Mouse (Mus musculus) MEL (cell line): ENCODE results near the gene Ddx24. TPM values are rescaled to one million over a fixed set of nuclear protein-coding genes. Genes with fewer than 3 reads are reported as not detected.
A peak's percentile ranks its signal among the peaks of the same experiment; 100 is the strongest.

ENCODE experiments used
- DNase-seq: peaks from one replicate; pipeline ENCODE4 v3.0.0; 2011; ENCODE audit warnings: low read depth, low spot score
- H3K27ac ChIP-seq: 2 replicates; pipeline ENCODE4 v1.5.1; 2012; ENCODE audit warnings: low read depth, mild to moderate bottlenecking, control low read depth, low read length, moderate library complexity; ENCODE audit not compliant: control insufficient read depth
- H3K27me3 ChIP-seq, 2 experiments: fragments of 150-350 bp in 1 of 2; sonication (generic) in 1 of 2; 2 replicates each; pipeline ENCODE4 v1.6.1; 2012; ENCODE audit warnings: low read length in 2 of 2, mild to moderate bottlenecking in 2 of 2, improper control_type of control experiment in 1 of 2, moderate library complexity in 1 of 2; ENCODE audit not compliant: insufficient read depth in 2 of 2, control insufficient read depth in 1 of 2
- H3K36me3 ChIP-seq, 2 experiments: 2 replicates each; pipeline ENCODE4 v1.6.1; 2012 to 2014; ENCODE audit warnings: low read length in 2 of 2, improper control_type of control experiment in 1 of 2, inconsistent platforms in 1 of 2, mild to moderate bottlenecking in 1 of 2; ENCODE audit not compliant: insufficient read depth in 2 of 2, control insufficient read depth in 1 of 2
- H3K4me1 ChIP-seq, 2 experiments: fragments of 150-350 bp in 1 of 2; sonication (generic) in 1 of 2; 2 replicates each; pipeline ENCODE4 v1.6.1; 2012; ENCODE audit warnings: low read length in 2 of 2, improper control_type of control experiment in 1 of 2, mild to moderate bottlenecking in 1 of 2; ENCODE audit not compliant: insufficient read depth in 2 of 2, control insufficient read depth in 1 of 2
- H3K4me3 ChIP-seq, 2 experiments: fragments of 150-350 bp in 1 of 2; sonication (generic) in 1 of 2; 2 replicates each; pipeline ENCODE4 v1.5.1; 2012; ENCODE audit warnings: low read depth in 2 of 2, low read length in 2 of 2, mild to moderate bottlenecking in 2 of 2, moderate library complexity in 2 of 2, control low read depth in 1 of 2, improper control_type of control experiment in 1 of 2; ENCODE audit not compliant: control insufficient read depth in 1 of 2, insufficient read depth in 1 of 2
- H3K79me2 ChIP-seq: 2 replicates; pipeline ENCODE4 v1.6.1; 2012; ENCODE audit warnings: mild to moderate bottlenecking, low read length, moderate library complexity; ENCODE audit not compliant: control insufficient read depth, poor library complexity, insufficient read depth
- H3K9ac ChIP-seq: 2 replicates; pipeline ENCODE4 v1.6.1; 2012; ENCODE audit warnings: low read depth, mild to moderate bottlenecking, control low read depth, low read length, moderate library complexity; ENCODE audit not compliant: control insufficient read depth, poor library complexity, severe bottlenecking
- H3K9me3 ChIP-seq: fragments of 150-350 bp; sonication (generic); replicated peaks from 2 replicates; pipeline ENCODE4 v1.6.1; 2012; ENCODE audit warnings: mild to moderate bottlenecking, low read length, improper control_type of control experiment, moderate library complexity; ENCODE audit not compliant: insufficient read depth
- BHLHE40 ChIP-seq: IDR thresholded peaks from 2 replicates; pipeline ENCODE4 v1.6.1; 2012; ENCODE audit warnings: low read depth, mild to moderate bottlenecking, inconsistent platforms, low read length, improper control_type of control experiment, borderline replicate concordance
- CHD2 ChIP-seq: IDR thresholded peaks from 2 replicates; pipeline ENCODE4 v1.6.1; 2011; ENCODE audit warnings: low read length, improper control_type of control experiment
- CTCF ChIP-seq, 3 experiments: IDR thresholded peaks in 2 of 3; conservative IDR thresholded peaks in 1 of 3; 2 replicates each; pipeline ENCODE4 v1.5.1; 2011 to 2012; ENCODE audit warnings: low read length in 3 of 3, low read depth in 2 of 3, mild to moderate bottlenecking in 2 of 3, improper control_type of control experiment in 1 of 3, inconsistent platforms in 1 of 3, mixed read lengths in 1 of 3, moderate library complexity in 1 of 3; ENCODE audit not compliant: control insufficient read depth in 1 of 3, insufficient read depth in 1 of 3, poor library complexity in 1 of 3, severe bottlenecking in 1 of 3
- GABPA ChIP-seq: IDR thresholded peaks from 2 replicates; pipeline ENCODE4 v1.6.1; 2012; ENCODE audit warnings: low read depth, mild to moderate bottlenecking, inconsistent platforms, low read length, improper control_type of control experiment, moderate library complexity
- HCFC1 ChIP-seq: IDR thresholded peaks from 2 replicates; pipeline ENCODE4 v1.6.1; 2012; ENCODE audit warnings: low read depth, mild to moderate bottlenecking, inconsistent platforms, low read length, improper control_type of control experiment, moderate library complexity
- KAT2A ChIP-seq: conservative IDR thresholded peaks from 2 replicates; pipeline ENCODE4 v1.6.1; 2012; ENCODE audit warnings: low read depth, low read length, improper control_type of control experiment, inconsistent platforms
- MAZ ChIP-seq: IDR thresholded peaks from 2 replicates; pipeline ENCODE4 v1.6.1; 2012; ENCODE audit warnings: low read depth, mild to moderate bottlenecking, inconsistent platforms, low read length, improper control_type of control experiment
- MYC ChIP-seq: IDR thresholded peaks from 2 replicates; pipeline ENCODE4 v1.6.1; 2011; ENCODE audit warnings: low read depth, mild to moderate bottlenecking, low read length, improper control_type of control experiment, moderate library complexity
- NELFE ChIP-seq: IDR thresholded peaks from 2 replicates; pipeline ENCODE4 v1.6.1; 2011; ENCODE audit warnings: low read depth, low read length, improper control_type of control experiment
- POLR2A ChIP-seq, 2 experiments: IDR thresholded peaks; 2 replicates each; pipeline ENCODE4 v1.6.1; 2011 to 2012; ENCODE audit warnings: low read length in 2 of 2, mild to moderate bottlenecking in 2 of 2, control low read depth in 1 of 2, improper control_type of control experiment in 1 of 2, low read depth in 1 of 2, moderate library complexity in 1 of 2; ENCODE audit not compliant: control insufficient read depth in 1 of 2, insufficient read depth in 1 of 2, poor library complexity in 1 of 2
- POLR2AphosphoS2 ChIP-seq: IDR thresholded peaks from 2 replicates; pipeline ENCODE4 v1.6.1; 2011; ENCODE audit warnings: low read length, improper control_type of control experiment
- POLR2AphosphoS5 ChIP-seq: IDR thresholded peaks from 2 replicates; pipeline ENCODE4 v1.6.1; 2012; ENCODE audit warnings: low read depth, borderline replicate concordance, mild to moderate bottlenecking, inconsistent platforms, low read length, moderate library complexity, mixed read lengths
- RAD21 ChIP-seq: IDR thresholded peaks from 2 replicates; pipeline ENCODE4 v1.6.1; 2011; ENCODE audit warnings: mild to moderate bottlenecking, low read depth, low read length, improper control_type of control experiment
- RCOR1 ChIP-seq: IDR thresholded peaks from 2 replicates; pipeline ENCODE4 v1.6.1; 2012; ENCODE audit warnings: low read depth, mild to moderate bottlenecking, inconsistent platforms, low read length, improper control_type of control experiment
- SIN3A ChIP-seq: IDR thresholded peaks from 2 replicates; pipeline ENCODE4 v1.6.1; 2012; ENCODE audit warnings: low read length, improper control_type of control experiment, inconsistent platforms
- SMC3 ChIP-seq: IDR thresholded peaks from 2 replicates; pipeline ENCODE4 v1.6.1; 2011; ENCODE audit warnings: low read depth, low read length, improper control_type of control experiment
- TAL1 ChIP-seq: IDR thresholded peaks from 2 replicates; pipeline ENCODE4 v1.6.1; 2012; ENCODE audit warnings: mild to moderate bottlenecking, inconsistent platforms, low read length, moderate library complexity, mixed read lengths
- TBP ChIP-seq: IDR thresholded peaks from 2 replicates; pipeline ENCODE4 v1.8.0; 2011; ENCODE audit warnings: low read depth, low read length, improper control_type of control experiment
- USF2 ChIP-seq, 2 experiments: IDR thresholded peaks; 2 replicates each; pipeline ENCODE4 v1.6.1; 2011 to 2012; ENCODE audit warnings: improper control_type of control experiment in 2 of 2, low read length in 2 of 2, borderline replicate concordance in 1 of 2, inconsistent platforms in 1 of 2, low read depth in 1 of 2, mild to moderate bottlenecking in 1 of 2; ENCODE audit not compliant: insufficient read depth in 1 of 2
- ZC3H11A ChIP-seq: IDR thresholded peaks from 2 replicates; pipeline ENCODE4 v1.6.1; 2012; ENCODE audit warnings: low read depth, mild to moderate bottlenecking, inconsistent platforms, low read length, improper control_type of control experiment
- ZKSCAN1 ChIP-seq: IDR thresholded peaks from 2 replicates; pipeline ENCODE4 v1.6.1; 2012; ENCODE audit warnings: low read depth, mild to moderate bottlenecking, inconsistent platforms, low read length, improper control_type of control experiment, moderate library complexity
- polyA plus RNA-seq, 2 experiments: library from polyadenylated mRNA; stranded (reverse) in 1 of 2; unstranded in 1 of 2; fragments of >175 nt in 1 of 2; fragments of >200 nt in 1 of 2; gene quantifications; 2 replicates each; pipeline versions ENCODE4 v1.2.1 to v1.2.4; 2012; ENCODE audit warnings: low replicate concordance in 2 of 2, low read depth in 1 of 2; ENCODE audit not compliant: insufficient read length in 2 of 2, insufficient read depth in 1 of 2, missing spikeins in 1 of 2
- total RNA-seq: library from RNA; depleted of rRNA; stranded (reverse); fragments of 300-350 nt; gene quantifications from 2 replicates; pipeline ENCODE4 v1.2.3, GENCODE M21; 2012

Gene Ddx24
- total and polyA plus RNA-seq, 3 experiments = 113 to 876 (median 124) TPM

DNA sequence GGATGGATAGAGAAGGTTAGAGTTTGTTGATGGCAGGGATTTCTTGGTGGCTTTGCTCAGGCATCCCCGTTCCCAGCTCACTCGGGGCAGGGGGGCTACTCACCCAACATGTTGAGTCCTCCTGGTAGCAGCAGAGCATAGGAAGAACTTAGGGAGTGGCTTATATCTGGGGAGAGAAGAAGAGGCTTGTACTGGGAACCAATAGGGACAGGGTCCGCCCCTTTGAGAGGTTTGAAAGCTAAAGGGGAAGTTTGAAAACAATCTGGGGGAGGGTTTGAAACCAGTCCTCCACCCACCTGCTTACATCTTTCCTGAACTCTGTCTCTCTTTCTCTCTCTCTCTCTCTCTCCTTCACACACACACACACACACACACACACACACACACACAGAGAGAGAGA, 17.9 kb upstream of the Ddx24 start, which contains the start of gene Ifi27l2a:
Gene Ifi27l2a, minus strand, starts transcription at position 157 of the 400 bp plus-strand sequence.
- H3K27me3 ChIP-seq = no peaks in the 10 kb centered on the region; a peak in 1 of 4 replicates
- no peaks in the 10 kb centered on the region for H3K36me3 ChIP-seq
- H3K9me3 ChIP-seq = no peaks in the 10 kb centered on the region
- TF ChIP-seq KAT2A (no peak), USF2 (IDR thresholded peaks at IDR 0.05; ENCODE audit: borderline replicate concordance in 1 of 2, insufficient read depth in 1 of 2, low read depth in 1 of 2, low read length in 2 of 2) (no peak), POLR2AphosphoS2 (no peak), TBP (peak; percentile 64), MYC (no peak), SMC3 (no peak), RCOR1 (0 out of 2 replicates have a peak, but pooled peaks have one; percentile 26), POLR2A (IDR thresholded peaks at IDR 0.05; ENCODE audit: control insufficient read depth in 1 of 2, insufficient read depth in 1 of 2, low read depth in 1 of 2, low read length in 2 of 2, poor library complexity in 1 of 2) (no peak), ZKSCAN1 (no peak), POLR2AphosphoS5 (no peak), CHD2 (no peak), HCFC1 (no peak), SIN3A (0 out of 2 replicates have a peak, but pooled peaks have one; percentile 21)
- H3K27ac ChIP-seq = no peak within 1 kb of the TSS
- no peaks in the 10 kb centered on the region for H3K79me2 ChIP-seq
- DNase-seq = peak; percentile 82
- H3K4me3 ChIP-seq = 0 out of 4 replicates have a peak within 1 kb of the TSS, but pooled peaks of 1 of the 2 experiments have one; percentile 21
- no peak within 1 kb of the TSS for H3K9ac ChIP-seq
- peaks cover 0 to 4% of the 10 kb centered on the region in 2 experiments; a peak in 2 of 4 replicates for H3K4me1 ChIP-seq

DNA sequence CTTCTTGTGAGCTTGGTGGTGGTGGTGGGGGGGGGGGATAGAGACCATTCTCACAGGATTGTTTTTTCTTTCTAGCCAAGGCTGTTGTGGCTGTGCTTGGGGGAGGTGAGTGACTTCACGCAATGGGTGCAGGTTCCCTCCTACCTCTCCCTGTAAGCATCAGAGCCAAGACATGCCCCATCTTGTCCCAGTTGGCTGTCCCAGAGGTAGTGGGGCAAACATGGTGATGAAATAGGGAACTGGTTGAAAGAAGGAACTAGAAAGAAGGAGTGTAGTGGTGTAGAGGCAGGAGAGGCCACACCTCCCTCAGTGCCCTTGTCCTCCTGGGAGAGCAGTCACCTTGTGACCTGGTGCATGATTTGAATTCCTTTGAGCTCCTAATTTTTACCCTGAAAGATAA, 12.0 kb upstream of the Ddx24 start:
- TF ChIP-seq ZKSCAN1 (no peak), CTCF (IDR thresholded peaks at IDR 0.05 in 2 of 3, conservative IDR thresholded peaks at IDR 0.05 in 1 of 3; ENCODE audit: control insufficient read depth in 1 of 3, insufficient read depth in 1 of 3, low read depth in 2 of 3, low read length in 3 of 3, poor library complexity in 1 of 3, severe bottlenecking in 1 of 3) (no peak), SMC3 (no peak), GABPA (no peak), TAL1 (no peak), MYC (no peak), RAD21 (no peak), BHLHE40 (no peak), CHD2 (no peak), ZC3H11A (no peak), POLR2A (IDR thresholded peaks at IDR 0.05; ENCODE audit: control insufficient read depth in 1 of 2, insufficient read depth in 1 of 2, low read depth in 1 of 2, low read length in 2 of 2, poor library complexity in 1 of 2) (no peak), MAZ (no peak), NELFE (no peak)
- Histone ChIP-seq H3K4me1 (peaks cover 3 to 14% of the 10 kb centered on the region in 2 experiments; a peak in 3 of 4 replicates), H3K9me3 (no peaks in the 10 kb centered on the region), H3K79me2 (no peaks in the 10 kb centered on the region), H3K9ac (no peak overlapping the region), H3K36me3 (peaks cover 0 to 5% of the 10 kb centered on the region in 2 experiments; a peak in 3 of 4 replicates), H3K27me3 (no peaks in the 10 kb centered on the region), H3K4me3 (no peak overlapping the region), H3K27ac (no peak overlapping the region)
- peak; percentile 32 for DNase-seq
